In the genomic region with DNA sequence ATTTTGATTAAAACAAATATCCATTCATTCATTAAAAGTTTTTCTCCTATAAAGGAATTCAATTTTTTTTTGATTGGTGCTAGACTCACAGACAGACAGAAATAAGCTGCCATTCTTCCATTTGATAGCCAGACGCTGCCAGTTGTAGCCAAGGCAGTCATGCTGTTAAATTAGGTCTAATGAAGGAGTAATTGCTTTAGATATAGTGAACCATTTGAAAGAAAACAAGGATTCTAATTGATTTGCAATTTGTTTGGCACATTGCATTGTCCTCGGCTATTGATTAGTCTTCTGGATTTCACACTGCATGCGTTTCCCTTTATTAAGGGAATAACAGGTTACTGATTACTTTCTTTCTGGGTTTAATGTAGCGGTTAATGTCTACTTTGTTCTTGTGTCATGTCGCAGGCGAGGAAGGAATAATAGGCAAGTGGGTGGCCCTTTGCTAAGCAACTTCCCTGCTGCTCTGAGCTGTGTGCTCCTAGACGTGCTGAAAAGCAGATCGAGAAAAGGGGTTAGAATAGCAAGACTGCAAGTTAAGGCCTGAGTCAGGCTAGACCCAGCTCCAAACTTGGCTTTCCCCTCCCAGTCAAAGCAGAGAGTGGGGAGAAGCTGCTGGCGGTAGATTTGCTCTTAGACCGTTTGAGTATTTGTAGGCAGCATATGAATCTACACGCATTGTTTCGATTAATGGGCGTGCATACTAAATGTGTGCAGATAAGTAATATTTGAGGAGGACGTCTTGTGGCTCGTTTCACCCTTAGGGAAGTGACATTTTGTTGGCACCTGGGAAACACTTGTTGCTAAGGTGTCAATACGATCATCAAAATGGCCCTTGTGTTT, we compare ENCODE assay signal across 10 mouse cellular contexts.
DNase-seq lines count a peak whose midpoint lies in the region; ATAC-seq lines count a peak whose summit lies in the region.
"Had no signal": no experiment of that assay in that cellular context is flagged by ENCODE, and none has a peak within 500 bp of the region (broad histone marks: within the 10 kb centered on the region; RNA-seq: fewer than 3 reads in every experiment).

No protein-coding gene starts in this region.

- H3K27me3 ChIP-seq in heart, embryonic 12.5 days (replicated peaks), result no peaks in the 10 kb centered on the region
- peaks cover 100% of the 10 kb centered on the region for H3K27me3 ChIP-seq in hindbrain, embryonic 10.5 days (ENCODE audit: insufficient read depth, poor library complexity, severe bottlenecking)
- H3K27me3 ChIP-seq in midbrain, embryonic 14.5 days (ENCODE audit: control insufficient read depth, insufficient read depth, low read length), result peaks cover 84% of the 10 kb centered on the region

- H3K4me3 ChIP-seq in heart, embryonic 12.5 days, result peak overlapping the region; percentile 22
- H3K4me3 ChIP-seq in hindbrain, embryonic 10.5 days, result peak overlapping the region; percentile 18; the same call in 1 of the 2 replicates
- no peak overlapping the region for H3K4me3 ChIP-seq in midbrain, embryonic 14.5 days (replicated peaks; ENCODE audit: low read depth, low read length)
- H3K4me3 ChIP-seq: gastrocnemius, adult 2 months; liver, embryonic 15.5 days had no signal

- WGBS in heart, embryonic 12.5 days, result 16% methylated on average over 16 of the region's 16 CpGs
- 4% methylated on average over 16 of the region's 16 CpGs for WGBS in hindbrain, embryonic 10.5 days
- WGBS in midbrain, embryonic 14.5 days, result 2% methylated on average over 16 of the region's 16 CpGs

- no peak for ATAC-seq in heart, embryonic 12.5 days (ENCODE audit: insufficient number of reproducible peaks, low FRiP score)
- peak; percentile 75 for ATAC-seq in midbrain, embryonic 14.5 days (ENCODE audit: low FRiP score, low TSS enrichment)
- ATAC-seq in granulocyte monocyte progenitor cell, adult 5-6 weeks (replicated peaks; ENCODE audit: poor library complexity, severe bottlenecking), result no peak
- ATAC-seq in inflammation-experienced regulatory T-cells, adult 6 months, result no peak

- H3K4me1 ChIP-seq in heart, embryonic 12.5 days (replicated peaks), result peaks cover 5% of the 10 kb centered on the region; the same call in 1 of the 2 replicates
- peaks cover 27% of the 10 kb centered on the region for H3K4me1 ChIP-seq in hindbrain, embryonic 10.5 days (replicated peaks)
- H3K4me1 ChIP-seq in midbrain, embryonic 14.5 days (ENCODE audit: control insufficient read depth, insufficient read depth, low read length), result peaks cover 11% of the 10 kb centered on the region
- H3K4me1 ChIP-seq: liver, embryonic 15.5 days had no signal

- no peaks in the 10 kb centered on the region for H3K9me3 ChIP-seq in heart, embryonic 12.5 days (replicated peaks)
- no peaks in the 10 kb centered on the region for H3K9me3 ChIP-seq in hindbrain, embryonic 10.5 days
- H3K9me3 ChIP-seq in midbrain, embryonic 14.5 days (ENCODE audit: control insufficient read depth, low read length), result no peaks in the 10 kb centered on the region
- H3K9me3 ChIP-seq: liver, embryonic 15.5 days had no signal

- peak overlapping the region; percentile 60 for H3K4me2 ChIP-seq in heart, embryonic 12.5 days
- peak overlapping the region; percentile 41 for H3K4me2 ChIP-seq in midbrain, embryonic 14.5 days (ENCODE audit: low read length)
- H3K4me2 ChIP-seq: liver, embryonic 15.5 days had no signal

- H3K9ac ChIP-seq in heart, embryonic 12.5 days, result no peak overlapping the region
- H3K9ac ChIP-seq in midbrain, embryonic 14.5 days (replicated peaks; ENCODE audit: low read length), result no peak overlapping the region
- H3K9ac ChIP-seq: liver, embryonic 15.5 days had no signal

- H3K36me3 ChIP-seq in heart, embryonic 12.5 days, result no peaks in the 10 kb centered on the region
- H3K36me3 ChIP-seq in hindbrain, embryonic 10.5 days, result no peaks in the 10 kb centered on the region
- no peaks in the 10 kb centered on the region for H3K36me3 ChIP-seq in midbrain, embryonic 14.5 days (ENCODE audit: control insufficient read depth, insufficient read depth, low read length)
- H3K36me3 ChIP-seq: liver, embryonic 15.5 days had no signal

- no peak overlapping the region for H3K27ac ChIP-seq in heart, embryonic 12.5 days (ENCODE audit: poor library complexity, severe bottlenecking)
- no peak overlapping the region for H3K27ac ChIP-seq in hindbrain, embryonic 10.5 days
- H3K27ac ChIP-seq in midbrain, embryonic 14.5 days (replicated peaks; ENCODE audit: low read depth, low read length), result no peak overlapping the region
- H3K27ac ChIP-seq: gastrocnemius, adult 2 months; liver, embryonic 15.5 days had no signal

- no peak for DNase-seq in heart, adult 8-10 months (ENCODE audit: low spot score)
- DNase-seq in embryo, embryonic 10.5 days (ENCODE audit: low spot score), result peak; percentile 72
- peak; percentile 45 for DNase-seq in hindbrain, embryonic 10.5 days (ENCODE audit: low spot score)
- peak; percentile 60 for DNase-seq in midbrain, embryonic 14.5 days
- DNase-seq in right cerebral cortex, postnatal 4 days, result no peak
- DNase-seq: gastrocnemius, adult 2 months had no signal

Comparison
In these comparisons a context has a peak if more than half of its experiments do, and no peak if none do; other contexts are left out.
1. DNase-seq: peak in embryo, embryonic 10.5 days (single experiment), hindbrain, embryonic 10.5 days (single experiment) and midbrain, embryonic 14.5 days (single experiment); none in heart, adult 8-10 months (single experiment) and right cerebral cortex, postnatal 4 days (single experiment).